Mouse (Mus musculus): Measurements from ENCODE around the gene Slc46a2. TPM values are rescaled to one million over a fixed set of nuclear protein-coding genes. Genes with fewer than 3 reads are reported as not detected.

Gene Slc46a2
- total RNA-seq, 1 experiment, result not detected

DNA sequence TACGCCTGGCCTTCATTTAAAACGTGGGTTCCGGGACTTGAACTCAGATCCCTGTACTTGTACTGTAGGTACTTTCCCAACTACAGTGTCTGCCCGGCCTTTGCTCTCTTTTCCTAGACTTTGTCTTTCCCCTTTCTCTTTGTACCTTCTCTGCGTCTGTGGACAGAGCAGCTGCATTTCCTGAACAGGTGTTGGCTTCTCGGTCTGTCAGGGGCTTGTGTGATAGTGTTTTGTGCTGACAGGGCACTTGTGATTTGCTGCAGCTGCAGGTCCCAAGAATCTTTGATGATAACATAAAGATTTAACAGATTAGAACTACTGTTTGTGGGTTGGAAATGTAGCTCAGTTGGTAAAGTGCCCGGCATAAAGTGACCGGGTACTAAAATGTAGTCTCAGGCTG lies 36.3 kb downstream of the Slc46a2 start:
- in situ Hi-C loops (cut with MboI; ENCODE audit: low sequenced_read_pairs in 2 of 2, unreplicated experiment in 2 of 2), result no loop called here
- TF ChIP-seq ZC3H11A (IDR thresholded peaks at IDR 0.05; ENCODE audit: borderline replicate concordance, low read depth, low read length) (no peak), MAFK (IDR thresholded peaks at IDR 0.05; ENCODE audit: insufficient read depth, low read depth, low read length) (peak; percentile 71), CHD2 (IDR thresholded peaks at IDR 0.05; ENCODE audit: low read depth, low read length) (no peak), ZNF384 (IDR thresholded peaks at IDR 0.05; ENCODE audit: low read depth, low read length) (no peak), HCFC1 (IDR thresholded peaks at IDR 0.05; ENCODE audit: borderline replicate concordance, insufficient read depth, low read length) (no peak)
- no peak overlapping the region for H3K4me3 ChIP-seq (ENCODE audit: insufficient read depth in 1 of 2, low read depth in 1 of 2, low read length in 2 of 2, poor library complexity in 1 of 2, severe bottlenecking in 1 of 2)
- H3K27ac ChIP-seq (ENCODE audit: insufficient read depth, low read depth, low read length, poor library complexity, severe bottlenecking), result no peak overlapping the region
- no peaks in the 10 kb centered on the region for H3K9me3 ChIP-seq (ENCODE audit: control insufficient read depth, insufficient read depth, low read depth, low read length)
- peaks cover 6 to 7% of the 10 kb centered on the region in 2 experiments; a peak in 2 of 4 replicates for H3K4me1 ChIP-seq (ENCODE audit: control insufficient read depth in 2 of 2, insufficient read depth in 2 of 2, low read length in 2 of 2, poor library complexity in 1 of 2)
- no peak for DNase-seq (ENCODE audit: low read depth, low spot score)
- H3K36me3 ChIP-seq (ENCODE audit: control insufficient read depth, insufficient read depth, low read length, poor library complexity, severe bottlenecking), result peaks cover 16% of the 10 kb centered on the region; the same call in 1 of the 2 replicates
- no peak overlapping the region for H3K9ac ChIP-seq (ENCODE audit: insufficient read depth, low read depth, low read length, poor library complexity, severe bottlenecking)

- Histone ChIP-seq H3K4me1 (ENCODE audit: control insufficient read depth in 2 of 2, insufficient read depth in 2 of 2, low read length in 2 of 2, poor library complexity in 1 of 2) (peaks cover 5 to 8% of the 10 kb centered on the region in 2 experiments; a peak in 2 of 4 replicates), H3K36me3 (ENCODE audit: control insufficient read depth, insufficient read depth, low read length, poor library complexity, severe bottlenecking) (peaks cover 6% of the 10 kb centered on the region; the same call in 1 of the 2 replicates), H3K4me3 (ENCODE audit: insufficient read depth in 1 of 2, low read depth in 1 of 2, low read length in 2 of 2, poor library complexity in 1 of 2, severe bottlenecking in 1 of 2) (no peak overlapping the region), H3K27ac (ENCODE audit: insufficient read depth, low read depth, low read length, poor library complexity, severe bottlenecking) (no peak overlapping the region), H3K9ac (ENCODE audit: insufficient read depth, low read depth, low read length, poor library complexity, severe bottlenecking) (no peak overlapping the region), H3K9me3 (ENCODE audit: control insufficient read depth, insufficient read depth, low read depth, low read length) (no peaks in the 10 kb centered on the region)
- TF ChIP-seq MAFK (IDR thresholded peaks at IDR 0.05; ENCODE audit: insufficient read depth, low read depth, low read length) (no peak), ZNF384 (IDR thresholded peaks at IDR 0.05; ENCODE audit: low read depth, low read length) (no peak), CHD2 (IDR thresholded peaks at IDR 0.05; ENCODE audit: low read depth, low read length) (no peak), HCFC1 (IDR thresholded peaks at IDR 0.05; ENCODE audit: borderline replicate concordance, insufficient read depth, low read length) (no peak), ZC3H11A (IDR thresholded peaks at IDR 0.05; ENCODE audit: borderline replicate concordance, low read depth, low read length) (no peak)
- in situ Hi-C loops (cut with MboI; ENCODE audit: low sequenced_read_pairs in 2 of 2, unreplicated experiment in 2 of 2), result no loop called here
- DNase-seq (ENCODE audit: low read depth, low spot score), result no peak
These were observed 37.8 kb downstream of the Slc46a2 start for GRCm38 (mm10) chr4:59877025-59877424.

- Histone ChIP-seq H3K27ac (ENCODE audit: insufficient read depth, low read depth, low read length, poor library complexity, severe bottlenecking) (no peak overlapping the region), H3K9me3 (ENCODE audit: control insufficient read depth, insufficient read depth, low read depth, low read length) (no peaks in the 10 kb centered on the region), H3K4me1 (ENCODE audit: control insufficient read depth in 2 of 2, insufficient read depth in 2 of 2, low read length in 2 of 2, poor library complexity in 1 of 2) (peaks cover 5 to 8% of the 10 kb centered on the region in 2 experiments; a peak in 2 of 4 replicates), H3K4me3 (ENCODE audit: insufficient read depth in 1 of 2, low read depth in 1 of 2, low read length in 2 of 2, poor library complexity in 1 of 2, severe bottlenecking in 1 of 2) (no peak overlapping the region), H3K36me3 (ENCODE audit: control insufficient read depth, insufficient read depth, low read length, poor library complexity, severe bottlenecking) (peaks cover 5% of the 10 kb centered on the region; the same call in 1 of the 2 replicates), H3K9ac (ENCODE audit: insufficient read depth, low read depth, low read length, poor library complexity, severe bottlenecking) (no peak overlapping the region)
- DNase-seq (ENCODE audit: low read depth, low spot score), result no peak
- TF ChIP-seq ZNF384 (IDR thresholded peaks at IDR 0.05; ENCODE audit: low read depth, low read length) (no peak), MAFK (IDR thresholded peaks at IDR 0.05; ENCODE audit: insufficient read depth, low read depth, low read length) (no peak), CHD2 (IDR thresholded peaks at IDR 0.05; ENCODE audit: low read depth, low read length) (no peak)
- in situ Hi-C loops (cut with MboI; ENCODE audit: low sequenced_read_pairs in 2 of 2, unreplicated experiment in 2 of 2), result no loop called here
These were observed 38.3 kb downstream of the Slc46a2 start for GRCm38 (mm10) chr4:59876570-59876969.

DNA sequence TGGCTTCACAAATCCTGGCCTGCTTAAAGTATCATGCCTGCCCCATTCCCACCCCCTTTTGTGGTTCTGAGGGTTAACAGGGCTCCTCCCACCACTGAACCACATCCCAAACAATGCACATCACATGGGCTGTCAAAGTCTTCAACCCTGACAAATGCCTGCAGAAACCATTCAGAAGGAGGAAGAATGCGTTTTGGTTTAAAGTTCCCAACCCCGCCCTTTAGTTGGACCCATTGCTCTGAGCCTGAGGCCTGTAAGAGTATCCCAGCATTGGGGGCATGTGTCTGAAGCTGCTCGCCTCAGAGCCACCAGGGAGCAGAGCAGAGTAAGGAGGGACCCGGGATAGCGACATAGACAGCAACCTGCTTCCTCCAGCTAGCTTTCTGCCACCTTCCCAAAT lies 41.0 kb downstream of the Slc46a2 start:
- peak; percentile 56 for DNase-seq (ENCODE audit: low read depth, low spot score)
- Histone ChIP-seq H3K4me1 (ENCODE audit: control insufficient read depth in 2 of 2, insufficient read depth in 2 of 2, low read length in 2 of 2, poor library complexity in 1 of 2) (peaks cover 0 to 4% of the 10 kb centered on the region in 2 experiments; a peak in 2 of 4 replicates), H3K9me3 (ENCODE audit: control insufficient read depth, insufficient read depth, low read depth, low read length) (no peaks in the 10 kb centered on the region), H3K36me3 (ENCODE audit: control insufficient read depth, insufficient read depth, low read length, poor library complexity, severe bottlenecking) (peaks cover 2% of the 10 kb centered on the region), H3K4me3 (ENCODE audit: insufficient read depth in 1 of 2, low read depth in 1 of 2, low read length in 2 of 2, poor library complexity in 1 of 2, severe bottlenecking in 1 of 2) (no peak overlapping the region), H3K9ac (ENCODE audit: insufficient read depth, low read depth, low read length, poor library complexity, severe bottlenecking) (no peak overlapping the region), H3K27ac (ENCODE audit: insufficient read depth, low read depth, low read length, poor library complexity, severe bottlenecking) (no peak overlapping the region)
- TF ChIP-seq ZNF384 (IDR thresholded peaks at IDR 0.05; ENCODE audit: low read depth, low read length), result no peak
- no peak for TF ChIP-seq CHD2 (IDR thresholded peaks at IDR 0.05; ENCODE audit: low read depth, low read length)
- no peak for TF ChIP-seq ZC3H11A (IDR thresholded peaks at IDR 0.05; ENCODE audit: borderline replicate concordance, low read depth, low read length)
- TF ChIP-seq MAFK (IDR thresholded peaks at IDR 0.05; ENCODE audit: insufficient read depth, low read depth, low read length), result no peak
- no peak for TF ChIP-seq HCFC1 (IDR thresholded peaks at IDR 0.05; ENCODE audit: borderline replicate concordance, insufficient read depth, low read length)
- in situ Hi-C loops (cut with MboI; ENCODE audit: low sequenced_read_pairs in 2 of 2, unreplicated experiment in 2 of 2), result no loop called here

DNA sequence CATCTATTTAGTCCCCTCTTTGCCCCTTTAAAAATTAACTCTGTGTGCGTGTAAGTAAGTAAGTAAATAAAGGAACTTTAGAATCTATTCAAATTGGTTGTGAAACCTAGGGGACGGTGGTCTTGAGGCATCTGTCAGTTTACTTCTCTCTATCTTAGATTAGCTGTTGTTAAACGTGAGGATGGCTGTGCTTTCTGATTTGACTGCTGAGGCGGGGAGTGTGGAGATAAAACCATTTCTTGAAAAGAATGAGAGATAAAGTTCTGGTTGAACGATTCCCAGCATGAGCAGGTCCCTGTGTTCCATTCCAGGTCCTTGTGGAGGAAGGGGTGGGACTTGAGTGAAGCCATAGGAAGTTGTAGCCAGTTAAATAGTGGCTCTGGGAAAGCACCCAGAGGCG lies 41.6 kb downstream of the Slc46a2 start:
- Histone ChIP-seq H3K9ac (ENCODE audit: insufficient read depth, low read depth, low read length, poor library complexity, severe bottlenecking) (peak overlapping the region; percentile 11; the same call in 1 of the 2 replicates), H3K4me1 (ENCODE audit: control insufficient read depth in 2 of 2, insufficient read depth in 2 of 2, low read length in 2 of 2, poor library complexity in 1 of 2) (peaks cover 0 to 4% of the 10 kb centered on the region in 2 experiments; a peak in 2 of 4 replicates), H3K4me3 (ENCODE audit: insufficient read depth in 1 of 2, low read depth in 1 of 2, low read length in 2 of 2, poor library complexity in 1 of 2, severe bottlenecking in 1 of 2) (no peak overlapping the region), H3K27ac (ENCODE audit: insufficient read depth, low read depth, low read length, poor library complexity, severe bottlenecking) (no peak overlapping the region), H3K36me3 (ENCODE audit: control insufficient read depth, insufficient read depth, low read length, poor library complexity, severe bottlenecking) (peaks cover 2% of the 10 kb centered on the region), H3K9me3 (ENCODE audit: control insufficient read depth, insufficient read depth, low read depth, low read length) (no peaks in the 10 kb centered on the region)
- in situ Hi-C loops (cut with MboI; ENCODE audit: low sequenced_read_pairs in 2 of 2, unreplicated experiment in 2 of 2), result no loop called here
- TF ChIP-seq MAFK (IDR thresholded peaks at IDR 0.05; ENCODE audit: insufficient read depth, low read depth, low read length), result no peak
- no peak for TF ChIP-seq CHD2 (IDR thresholded peaks at IDR 0.05; ENCODE audit: low read depth, low read length)
- no peak for TF ChIP-seq ZC3H11A (IDR thresholded peaks at IDR 0.05; ENCODE audit: borderline replicate concordance, low read depth, low read length)
- no peak for TF ChIP-seq ZNF384 (IDR thresholded peaks at IDR 0.05; ENCODE audit: low read depth, low read length)
- no peak for TF ChIP-seq HCFC1 (IDR thresholded peaks at IDR 0.05; ENCODE audit: borderline replicate concordance, insufficient read depth, low read length)
- DNase-seq (ENCODE audit: low read depth, low spot score), result no peak
